Mouse (Mus musculus): ENCODE measurements around the gene Traf3ip1. TPM values are rescaled to one million over a fixed set of nuclear protein-coding genes. Genes with fewer than 3 reads are reported as not detected.
A peak's percentile ranks its signal among the peaks of the same experiment; 100 is the strongest.

The Traf3ip1 gene
- polyA plus RNA-seq, 1 experiment from 2014 or later, result 1.8 TPM

GRCm38 (mm10) chr1:91455661-91456161 is 38.7 kb upstream of the Traf3ip1 start:
- 65% methylated on average over 7 of the region's 7 CpGs for WGBS (ENCODE audit: insufficient replicate concordance)
- ATAC-seq (ENCODE audit: insufficient read depth), result no peak
- H3K27ac ChIP-seq (replicated peaks), result peak overlapping the region; percentile 86
- H3K27me3 ChIP-seq, result no peaks in the 10 kb centered on the region
- no peak overlapping the region for H3K9ac ChIP-seq
- no peak overlapping the region for H3K4me3 ChIP-seq (replicated peaks)
- H3K4me1 ChIP-seq (replicated peaks), result peaks cover 83% of the 10 kb centered on the region
- peak overlapping the region; percentile 97 for H3K4me2 ChIP-seq
- H3K36me3 ChIP-seq (replicated peaks), result no peaks in the 10 kb centered on the region
- H3K9me3 ChIP-seq (replicated peaks), result no peaks in the 10 kb centered on the region

DNA sequence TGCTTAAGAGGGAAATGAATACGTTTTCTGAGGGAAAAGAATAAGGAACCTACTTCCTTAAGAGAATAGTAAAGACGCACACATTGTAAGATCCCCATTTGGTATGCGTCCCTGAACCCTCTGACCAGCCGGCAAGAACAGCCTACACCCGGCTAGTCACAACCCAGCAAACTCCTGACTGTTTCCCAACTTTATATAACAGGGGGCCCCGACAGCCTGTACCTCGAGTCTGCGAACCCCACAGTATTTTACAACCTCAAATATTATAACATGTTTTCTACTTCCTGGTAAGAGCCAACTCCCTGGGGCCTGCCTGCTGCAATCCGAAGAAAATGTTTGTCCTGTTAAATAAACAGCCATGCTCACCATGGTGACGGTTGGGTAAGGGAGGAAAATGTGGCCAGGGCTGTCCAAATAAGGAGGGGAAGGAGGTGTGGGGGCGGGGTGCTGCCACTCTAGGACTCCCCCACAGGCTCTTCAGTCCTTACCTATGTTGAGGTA is 38.1 kb upstream of the Traf3ip1 start:
- no peaks in the 10 kb centered on the region for H3K27me3 ChIP-seq
- no peak for ATAC-seq (ENCODE audit: insufficient read depth)
- peak overlapping the region; percentile 86 for H3K27ac ChIP-seq (replicated peaks)
- H3K4me1 ChIP-seq (replicated peaks), result peaks cover 85% of the 10 kb centered on the region
- peak overlapping the region; percentile 97 for H3K4me2 ChIP-seq
- WGBS (ENCODE audit: insufficient replicate concordance), result 27% methylated on average over 11 of the region's 11 CpGs
- H3K36me3 ChIP-seq (replicated peaks), result no peaks in the 10 kb centered on the region
- no peaks in the 10 kb centered on the region for H3K9me3 ChIP-seq (replicated peaks)
- H3K4me3 ChIP-seq (replicated peaks), result no peak overlapping the region
- no peak overlapping the region; the same call in 1 of the 2 replicates for H3K9ac ChIP-seq

DNA sequence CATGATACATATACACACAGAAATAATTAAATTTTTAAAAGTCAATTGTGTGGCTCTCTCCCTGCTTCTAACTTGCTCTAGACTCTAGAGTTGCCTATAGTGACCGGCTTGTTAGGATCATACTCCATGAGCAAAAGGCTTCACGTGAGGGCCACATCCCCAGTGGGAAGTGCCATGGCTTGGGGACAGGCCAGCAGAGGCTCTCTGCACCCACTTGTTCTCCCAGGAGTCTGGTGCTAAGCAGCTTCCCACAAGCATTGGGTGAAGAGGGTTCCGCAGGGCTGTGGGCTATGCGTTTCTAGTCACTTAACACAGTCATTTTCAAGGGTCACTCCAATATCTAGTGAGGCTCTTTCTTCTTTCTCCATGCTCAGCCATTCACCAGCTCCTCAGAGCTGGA is 37.3 kb upstream of the Traf3ip1 start:
- Histone ChIP-seq H3K36me3 (replicated peaks) (no peaks in the 10 kb centered on the region), H3K4me3 (replicated peaks) (0 out of 2 replicates have a peak overlapping the region, but pooled peaks have one; percentile 72), H3K9ac (no peak overlapping the region), H3K27me3 (no peaks in the 10 kb centered on the region), H3K4me1 (replicated peaks) (peaks cover 81% of the 10 kb centered on the region), H3K27ac (replicated peaks) (peak overlapping the region; percentile 86; the same call in 1 of the 2 replicates), H3K9me3 (replicated peaks) (no peaks in the 10 kb centered on the region), H3K4me2 (peak overlapping the region; percentile 97)
- WGBS (ENCODE audit: insufficient replicate concordance), result 81% methylated on average over 4 of the region's 4 CpGs
- ATAC-seq (ENCODE audit: insufficient read depth), result no peak

DNA sequence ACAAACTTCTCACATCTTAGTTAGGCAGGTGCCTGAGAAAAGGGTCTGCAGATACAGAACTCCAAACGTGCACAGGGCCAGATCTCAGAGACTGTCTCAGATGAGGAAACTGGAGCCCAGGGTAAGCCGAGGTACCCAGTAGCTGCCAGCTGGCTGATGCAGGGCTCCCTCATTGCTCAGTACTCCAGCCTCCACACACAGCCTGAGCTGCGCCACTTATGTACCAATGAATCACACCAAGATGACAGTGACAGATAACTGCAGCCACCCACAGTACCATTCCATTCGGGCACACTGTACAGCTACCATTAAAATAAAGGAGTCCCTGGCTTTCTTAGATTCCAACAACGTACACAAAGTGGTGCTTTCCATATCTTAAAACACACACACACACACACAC is 36.7 kb upstream of the Traf3ip1 start:
- H3K27me3 ChIP-seq, result no peaks in the 10 kb centered on the region
- H3K4me2 ChIP-seq, result peak overlapping the region; percentile 97
- 43% methylated on average over 5 of the region's 5 CpGs for WGBS (ENCODE audit: insufficient replicate concordance)
- peaks cover 78% of the 10 kb centered on the region for H3K4me1 ChIP-seq (replicated peaks)
- H3K4me3 ChIP-seq (replicated peaks), result peak overlapping the region; percentile 72
- H3K9me3 ChIP-seq (replicated peaks), result no peaks in the 10 kb centered on the region
- H3K9ac ChIP-seq, result no peak overlapping the region
- no peak for ATAC-seq (ENCODE audit: insufficient read depth)
- H3K27ac ChIP-seq (replicated peaks), result peak overlapping the region; percentile 86; the same call in 1 of the 2 replicates
- no peaks in the 10 kb centered on the region for H3K36me3 ChIP-seq (replicated peaks)

GRCm38 (mm10) chr1:91458223-91458861 is 36.1 kb upstream of the Traf3ip1 start:
- Histone ChIP-seq H3K27me3 (no peaks in the 10 kb centered on the region), H3K9ac (peak overlapping the region; percentile 68), H3K4me2 (peak overlapping the region; percentile 97), H3K9me3 (replicated peaks) (no peaks in the 10 kb centered on the region), H3K36me3 (replicated peaks) (no peaks in the 10 kb centered on the region), H3K4me3 (replicated peaks) (peak overlapping the region; percentile 72), H3K4me1 (replicated peaks) (peaks cover 76% of the 10 kb centered on the region), H3K27ac (replicated peaks) (peak overlapping the region; percentile 79)
- no peak for ATAC-seq (ENCODE audit: insufficient read depth)
- whole genome bisulfite sequencing (ENCODE audit: insufficient replicate concordance), result 29% methylated on average over 8 of the region's 8 CpGs

DNA sequence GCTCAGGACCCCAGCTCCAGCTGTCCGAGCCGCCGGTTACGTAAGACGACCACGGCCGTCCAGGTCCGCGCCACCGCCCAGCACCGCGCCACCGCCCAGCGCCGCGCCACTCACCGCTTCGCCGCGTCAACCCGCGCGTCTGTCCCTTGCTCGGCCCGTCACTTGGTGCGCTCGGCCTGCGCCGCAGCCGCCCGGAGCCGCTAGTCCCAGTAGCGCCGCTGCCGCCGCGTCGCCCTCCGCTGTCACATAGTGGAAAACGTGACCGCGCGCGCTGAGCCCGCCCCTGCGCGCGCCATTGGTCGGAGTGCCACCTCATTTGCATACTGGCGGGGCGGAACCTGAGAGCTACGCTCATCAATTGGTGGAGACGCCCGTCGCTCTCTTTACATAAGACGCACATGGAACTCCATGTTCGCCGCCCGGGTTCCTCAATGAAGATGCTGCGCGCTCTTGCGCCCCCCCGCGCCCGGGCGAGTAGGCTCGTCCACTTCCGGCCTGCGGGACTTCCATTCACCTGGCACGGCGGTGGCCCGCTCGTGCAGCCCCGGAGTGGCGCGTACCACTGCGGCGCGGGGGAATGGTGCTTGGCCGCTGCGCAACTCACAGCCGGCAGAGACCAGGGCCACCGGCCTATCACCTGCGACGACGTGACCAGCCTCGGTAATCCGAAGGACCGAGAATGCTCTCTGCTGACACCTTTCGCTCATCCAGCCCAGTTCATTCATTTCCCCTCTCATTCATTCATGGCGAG is 35.2 kb upstream of the Traf3ip1 start, which contains the start of gene Per2:
Per2 (minus strand) TSS at position 266 of the 751 bp plus-strand sequence.
- WGBS (ENCODE audit: insufficient replicate concordance), result under 1% methylated on average over 91 of the region's 91 CpGs
- no peaks in the 10 kb centered on the region for H3K36me3 ChIP-seq (replicated peaks)
- peak within 1 kb of the TSS; percentile 68 for H3K9ac ChIP-seq
- peak within 1 kb of the TSS; percentile 79 for H3K27ac ChIP-seq (replicated peaks)
- H3K4me3 ChIP-seq (replicated peaks), result peak within 1 kb of the TSS; percentile 72
- H3K27me3 ChIP-seq, result no peaks in the 10 kb centered on the region
- H3K9me3 ChIP-seq (replicated peaks), result no peaks in the 10 kb centered on the region
- peaks cover 74% of the 10 kb centered on the region for H3K4me1 ChIP-seq (replicated peaks)
- peak within 1 kb of the TSS; percentile 97 for H3K4me2 ChIP-seq
- peak; percentile 94 for ATAC-seq (ENCODE audit: insufficient read depth)

DNA sequence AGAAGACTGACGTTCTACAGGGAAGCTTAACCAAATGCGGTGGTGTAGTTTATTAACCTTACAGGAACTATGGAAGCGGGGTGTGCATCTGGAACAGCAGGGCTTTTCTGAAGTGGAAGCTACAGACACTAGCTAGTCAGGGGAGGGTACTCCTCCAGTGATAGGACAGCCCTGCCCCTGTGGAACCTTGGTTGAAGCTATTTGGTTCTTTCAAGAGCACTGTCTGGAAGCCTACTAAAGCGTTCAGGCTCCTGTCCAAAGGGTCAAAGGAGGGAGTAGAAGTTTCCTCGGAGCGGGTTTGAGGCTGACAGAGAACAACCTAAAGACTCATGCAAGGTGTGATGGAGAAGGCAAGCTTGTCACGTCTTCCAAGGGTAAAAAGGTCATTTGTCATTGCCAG is 34.4 kb upstream of the Traf3ip1 start:
- Histone ChIP-seq H3K36me3 (replicated peaks) (no peaks in the 10 kb centered on the region), H3K9me3 (replicated peaks) (no peaks in the 10 kb centered on the region), H3K4me2 (peak overlapping the region; percentile 97), H3K9ac (peak overlapping the region; percentile 51), H3K27me3 (no peaks in the 10 kb centered on the region), H3K4me3 (replicated peaks) (peak overlapping the region; percentile 72), H3K27ac (replicated peaks) (no peak overlapping the region), H3K4me1 (replicated peaks) (peaks cover 65% of the 10 kb centered on the region)
- WGBS (ENCODE audit: insufficient replicate concordance), result 32% methylated on average over 7 of the region's 7 CpGs
- ATAC-seq (ENCODE audit: insufficient read depth), result no peak

DNA sequence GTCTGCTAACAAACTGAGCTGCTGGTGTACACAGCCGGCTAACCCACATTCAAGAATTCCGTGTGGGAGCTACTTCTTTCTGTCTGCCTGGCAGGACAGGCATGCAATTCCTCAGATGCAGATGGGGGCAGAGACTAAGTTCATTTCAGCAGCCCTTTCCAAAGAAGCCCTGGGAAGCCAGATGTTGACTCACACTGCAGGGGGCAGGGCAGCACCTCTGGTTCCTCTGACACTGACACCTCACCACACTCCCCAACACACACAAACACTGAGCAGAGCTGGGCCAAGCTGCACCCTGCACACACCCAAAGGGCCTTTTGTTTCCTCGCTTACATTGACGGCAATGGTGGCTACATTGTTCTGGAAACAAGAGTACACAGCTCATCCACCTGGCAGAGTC is 33.9 kb upstream of the Traf3ip1 start:
- no peaks in the 10 kb centered on the region for H3K36me3 ChIP-seq (replicated peaks)
- no peak for ATAC-seq (ENCODE audit: insufficient read depth)
- peak overlapping the region; percentile 97 for H3K4me2 ChIP-seq
- no peaks in the 10 kb centered on the region for H3K27me3 ChIP-seq
- H3K9ac ChIP-seq, result no peak overlapping the region
- 0 out of 2 replicates have a peak overlapping the region, but pooled peaks have one; percentile 72 for H3K4me3 ChIP-seq (replicated peaks)
- H3K9me3 ChIP-seq (replicated peaks), result no peaks in the 10 kb centered on the region
- 48% methylated on average over 4 of the region's 4 CpGs for WGBS (ENCODE audit: insufficient replicate concordance)
- H3K4me1 ChIP-seq (replicated peaks), result peaks cover 60% of the 10 kb centered on the region
- H3K27ac ChIP-seq (replicated peaks), result no peak overlapping the region

DNA sequence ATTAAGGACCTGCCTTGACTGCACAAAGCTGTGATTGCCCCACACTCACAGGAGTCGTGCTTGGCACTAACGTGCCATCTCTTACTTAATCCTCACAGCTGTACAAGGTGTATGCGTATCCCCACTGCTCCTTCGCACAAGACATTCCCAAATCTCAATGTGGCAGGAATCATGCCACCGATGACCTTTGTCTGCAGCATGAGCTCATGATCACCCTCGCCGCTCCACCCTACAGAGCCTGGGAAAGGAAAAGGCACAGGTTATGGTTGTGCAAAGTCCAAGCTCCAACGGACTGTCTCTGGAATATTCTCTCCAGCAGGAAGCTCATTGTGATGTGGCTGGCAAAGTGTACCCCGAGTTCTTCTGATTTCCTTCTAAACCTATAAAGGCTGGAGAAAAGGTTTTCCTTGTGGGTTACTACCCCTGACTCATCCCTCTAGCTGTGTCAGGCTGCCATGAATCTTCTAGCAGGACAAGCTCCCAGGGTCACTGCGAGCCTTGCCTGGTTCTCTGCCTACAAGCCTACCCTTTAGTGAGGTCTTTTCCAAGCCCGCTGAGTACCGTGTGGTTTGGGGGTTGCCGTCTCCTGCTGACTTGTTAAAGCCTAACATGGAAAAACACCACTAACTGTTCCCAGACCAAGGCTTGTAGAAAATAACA is 31.0 kb upstream of the Traf3ip1 start:
- Histone ChIP-seq H3K4me2 (no peak overlapping the region), H3K4me1 (replicated peaks) (peaks cover 34% of the 10 kb centered on the region), H3K27ac (replicated peaks) (no peak overlapping the region), H3K4me3 (replicated peaks) (no peak overlapping the region), H3K9ac (no peak overlapping the region), H3K27me3 (no peaks in the 10 kb centered on the region), H3K36me3 (replicated peaks) (no peaks in the 10 kb centered on the region), H3K9me3 (replicated peaks) (no peaks in the 10 kb centered on the region)
- WGBS (ENCODE audit: insufficient replicate concordance), result 67% methylated on average over 13 of the region's 13 CpGs
- ATAC-seq (ENCODE audit: insufficient read depth), result no peak

DNA sequence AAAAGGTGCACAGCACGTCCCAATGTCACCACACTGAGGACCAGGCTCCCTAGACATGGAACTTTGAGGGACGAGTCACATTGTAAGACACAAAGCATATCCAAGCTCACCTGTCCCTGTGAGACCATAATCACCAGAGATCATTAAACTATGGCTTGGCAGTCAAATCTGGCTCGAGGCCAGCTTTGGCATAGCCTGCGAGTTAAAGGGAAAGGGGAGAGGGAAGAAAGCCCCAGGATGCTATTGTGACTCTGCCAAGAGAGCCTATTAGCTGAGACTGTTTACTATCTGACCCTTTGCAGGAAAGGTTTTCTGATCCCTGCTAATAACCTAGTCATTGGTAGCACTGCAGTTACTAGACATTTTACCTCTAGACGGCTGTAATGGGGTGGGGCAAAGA is 30.0 kb upstream of the Traf3ip1 start:
- Histone ChIP-seq H3K36me3 (replicated peaks) (no peaks in the 10 kb centered on the region), H3K4me3 (replicated peaks) (no peak overlapping the region), H3K4me1 (replicated peaks) (peaks cover 25% of the 10 kb centered on the region), H3K27ac (replicated peaks) (peak overlapping the region; percentile 73; the same call in 1 of the 2 replicates), H3K9me3 (replicated peaks) (no peaks in the 10 kb centered on the region), H3K27me3 (no peaks in the 10 kb centered on the region), H3K4me2 (peak overlapping the region; percentile 38; the same call in 1 of the 2 replicates), H3K9ac (no peak overlapping the region)
- WGBS (ENCODE audit: insufficient replicate concordance), result 50% methylated on average over 5 of the region's 5 CpGs
- no peak for ATAC-seq (ENCODE audit: insufficient read depth)

Measured in liver, embryonic 15.5 days (tissue).